Comparison of ENCODE assay signal across 8 mouse cellular contexts in genomic region chr13:34162491-34163303, GRCm38 (mm10). TPM values are rescaled to one million over a fixed set of nuclear protein-coding genes. Genes with fewer than 3 reads are reported as not detected.
A peak's percentile ranks its signal among the peaks of the same experiment; 100 is the strongest.
DNase-seq lines count a peak whose midpoint lies in the region; ATAC-seq and TF ChIP-seq lines count a peak whose summit lies in the region.

Gene Psmg4, plus strand, starts transcription at chr13:34162964.

- no peaks in the 10 kb centered on the region for H3K27me3 ChIP-seq in heart, embryonic 13.5 days (replicated peaks)
- H3K27me3 ChIP-seq in liver, embryonic 11.5 days (replicated peaks; ENCODE audit: control insufficient read depth, insufficient read depth, low read length) = no peaks in the 10 kb centered on the region
- H3K27me3 ChIP-seq in myocyte (ENCODE audit: control insufficient read depth, insufficient read depth, insufficient read length) = no peaks in the 10 kb centered on the region

- H3K27ac ChIP-seq in heart, embryonic 13.5 days (replicated peaks) = peak within 1 kb of the TSS; percentile 93
- peak within 1 kb of the TSS; percentile 87 for H3K27ac ChIP-seq in liver, embryonic 11.5 days (ENCODE audit: low read depth, low read length)

- peak within 1 kb of the TSS; percentile 72 for H3K4me2 ChIP-seq in heart, embryonic 13.5 days
- H3K4me2 ChIP-seq in liver, embryonic 11.5 days = peak within 1 kb of the TSS; percentile 82
- H3K4me2 ChIP-seq in myocyte (ENCODE audit: low read depth) = peak within 1 kb of the TSS; percentile 99

- TF ChIP-seq POLR2A in myocyte (IDR thresholded peaks at IDR 0.05; ENCODE audit: insufficient read length, low read depth) = peak; percentile 88

- peak within 1 kb of the TSS; percentile 92 for H3ac ChIP-seq in myocyte (ENCODE audit: control insufficient read depth, insufficient read length)

- peak within 1 kb of the TSS; percentile 78 for H3K4me3 ChIP-seq in heart, embryonic 13.5 days
- H3K4me3 ChIP-seq in liver, embryonic 11.5 days (ENCODE audit: low read depth, low read length) = peak within 1 kb of the TSS; percentile 77
- H3K4me3 ChIP-seq in myocyte = peak within 1 kb of the TSS; percentile 83

- H3K79me2 ChIP-seq in myocyte (ENCODE audit: control insufficient read depth, insufficient read depth) = peaks cover 8% of the 10 kb centered on the region

- peak; percentile 92 for ATAC-seq in CD4-positive, CD25-positive, alpha-beta regulatory T cell, adult 4 months
- peak; percentile 85 for ATAC-seq in heart, embryonic 13.5 days (ENCODE audit: extremely low read depth, insufficient number of reproducible peaks, low FRiP score, low TSS enrichment)
- peak; percentile 97 for ATAC-seq in liver, embryonic 11.5 days (replicated peaks; ENCODE audit: low FRiP score)

- DNase-seq in c-Kit-negative CD71-positive TER-119-positive erythroid progenitor cells, embryonic 14.5 days (ENCODE audit: low read depth, low spot score) = peak; percentile 88
- peak; percentile 70 for DNase-seq in fibroblast of lung, adult 2 months (ENCODE audit: low read depth)
- DNase-seq in kidney, postnatal 10 days = peak; percentile 97
- peak; percentile 97 for DNase-seq in liver, embryonic 11.5 days (ENCODE audit: low spot score)
- DNase-seq in spleen, postnatal 4 days (ENCODE audit: low spot score in 2 of 2) = peak; percentile 95 to 98

- H3K36me3 ChIP-seq in heart, embryonic 13.5 days = peaks cover 10% of the 10 kb centered on the region
- peaks cover 9% of the 10 kb centered on the region; the same call in 1 of the 2 replicates for H3K36me3 ChIP-seq in liver, embryonic 11.5 days (ENCODE audit: control insufficient read depth, insufficient read depth, low read length)
- no peaks in the 10 kb centered on the region for H3K36me3 ChIP-seq in myocyte (ENCODE audit: control insufficient read depth, insufficient read depth)

- WGBS in heart, embryonic 13.5 days = 3% methylated on average over 44 of the region's 44 CpGs
- 3% methylated on average over 44 of the region's 44 CpGs for WGBS in liver, embryonic 11.5 days

- H3K4me1 ChIP-seq in heart, embryonic 13.5 days = peaks cover 21% of the 10 kb centered on the region
- H3K4me1 ChIP-seq in liver, embryonic 11.5 days (replicated peaks; ENCODE audit: control insufficient read depth, insufficient read depth, low read length) = 0 out of 2 replicates have a peak, but pooled peaks cover 6% of the 10 kb centered on the region

- H3K9me3 ChIP-seq in heart, embryonic 13.5 days = no peaks in the 10 kb centered on the region
- no peaks in the 10 kb centered on the region for H3K9me3 ChIP-seq in liver, embryonic 11.5 days (ENCODE audit: control insufficient read depth, low read length)

- H3K9ac ChIP-seq in heart, embryonic 13.5 days = peak within 1 kb of the TSS; percentile 85
- peak within 1 kb of the TSS; percentile 80 for H3K9ac ChIP-seq in liver, embryonic 11.5 days (ENCODE audit: low read depth, low read length)

TF ChIP-seq in myocyte, 11 proteins besides CTCF, POLR2A, EP300 and RAD21:
- peak; percentile 16 for TF ChIP-seq USF1 (IDR thresholded peaks at IDR 0.05; ENCODE audit: low read depth)
- peak; percentile 25 for TF ChIP-seq SRF (IDR thresholded peaks at IDR 0.05; ENCODE audit: control insufficient read depth, insufficient read length, low read depth)
- peak; percentile 77 for TF ChIP-seq POLR2AphosphoS2 (IDR thresholded peaks at IDR 0.05; ENCODE audit: insufficient read length, low read depth)
- TF ChIP-seq TCF12 (IDR thresholded peaks at IDR 0.05; ENCODE audit: insufficient read depth, poor library complexity, severe bottlenecking) = no peak
- peak in 2 of 3 experiments; percentile 50 to 56 for TF ChIP-seq MYOG (IDR thresholded peaks at IDR 0.05; ENCODE audit: control insufficient read depth in 1 of 3, insufficient read depth in 1 of 3, insufficient read length in 2 of 3, low read depth in 2 of 3)
- no peak for TF ChIP-seq CEBPB (IDR thresholded peaks at IDR 0.05; ENCODE audit: insufficient read depth, poor library complexity, severe bottlenecking)
- TF ChIP-seq REST (IDR thresholded peaks at IDR 0.05; ENCODE audit: insufficient read depth, insufficient read length) = no peak
- TF ChIP-seq MYOD1 (IDR thresholded peaks at IDR 0.05; ENCODE audit: control insufficient read depth in 1 of 3, insufficient read length in 2 of 3, low read depth in 2 of 3) = peak in 2 of 3 experiments; percentile 38 to 67
- TF ChIP-seq MAX (IDR thresholded peaks at IDR 0.05; ENCODE audit: low read depth) = no peak
- TF ChIP-seq TCF3 (IDR thresholded peaks at IDR 0.05; ENCODE audit: insufficient read length, low read depth) = no peak
- no peak for TF ChIP-seq E2F4 (IDR thresholded peaks at IDR 0.05; ENCODE audit: insufficient read depth)
TF ChIP-seq in myocyte: peak in this region for 5.

RNA-seq across cellular contexts. Expression of gene Psmg4, which starts in this region (rescaled TPM):
- polyA plus RNA-seq in CD4-positive, CD25-positive, alpha-beta regulatory T cell, adult 4 months (2017; shearing (Covaris generic)) = 10 to 100 TPM; 36.0 to 41.4 TPM
- polyA plus RNA-seq in heart, embryonic 13.5 days (2015; fragmentation: Nextera tagmentation; extraction: Ambion mirVana) = 65.3 and 81.5 TPM in 2 replicates
- 85.0 and 91.4 TPM in 2 replicates for polyA plus RNA-seq in liver, embryonic 11.5 days (2014; fragmentation: Nextera tagmentation; extraction: Ambion mirVana)
- polyA plus RNA-seq in myocyte (2012; fragmentation: generic; extraction: Trizol) = 176 TPM

Comparison
In these comparisons a context has a peak if more than half of its experiments do, and no peak if none do; other contexts are left out.
1. Peak in every context shown above with its lines: DNase-seq, ATAC-seq, H3K4me3 ChIP-seq and H3K27ac ChIP-seq.